Mouse (Mus musculus) thymus, postnatal 0 days (tissue): ENCODE data around the gene Ttc19. TPM values are rescaled to one million over a fixed set of nuclear protein-coding genes. Genes with fewer than 3 reads are reported as not detected.
"Not testable (repeated sequence)": the region's sequence is repeated elsewhere in the genome, so short reads cannot be mapped to it uniquely, and the experiment has no call there.

Experiments
- DNase-seq: peaks from one replicate; pipeline ENCODE4 v3.0.0-alpha.2; 2015; ENCODE audit warnings: low spot score
- polyA plus RNA-seq: library from polyadenylated mRNA; unstranded; fragments of >200 nt; fragmentation: Nextera tagmentation; extraction: Ambion mirVana; gene quantifications from 2 replicates; pipeline ENCODE4 v1.2.1, GENCODE M21; 2015

Gene Ttc19
- polyA plus RNA-seq, 1 experiment from 2014 or later, result 12.4 TPM

GRCm38 (mm10) chr11:62284020-62284419 is 2.7 kb downstream of the Ttc19 start:
- not testable (repeated sequence) for DNase-seq

- DNase-seq, result no peak
Observed at GRCm38 (mm10) chr11:62285020-62285419, 3.7 kb downstream of the Ttc19 start.

GRCm38 (mm10) chr11:62287700-62288099 is 6.4 kb downstream of the Ttc19 start:
- DNase-seq, result no peak

- no peak for DNase-seq
Observed at GRCm38 (mm10) chr11:62294121-62294520, 12.8 kb downstream of the Ttc19 start.

- DNase-seq, result no peak
Observed at GRCm38 (mm10) chr11:62298883-62299282, 17.6 kb downstream of the Ttc19 start.

GRCm38 (mm10) chr11:62305866-62306265 is 24.6 kb downstream of the Ttc19 start:
- no peak for DNase-seq

- DNase-seq, result no peak
Observed at GRCm38 (mm10) chr11:62309296-62309695, 28.0 kb downstream of the Ttc19 start.

GRCm38 (mm10) chr11:62314984-62315383 is 33.7 kb downstream of the Ttc19 start:
- DNase-seq, result no peak

GRCm38 (mm10) chr11:62317746-62318145 is 36.5 kb downstream of the Ttc19 start:
- no peak for DNase-seq

- no peak for DNase-seq
Observed at GRCm38 (mm10) chr11:62320097-62320496, 38.8 kb downstream of the Ttc19 start.

- DNase-seq, result no peak
Observed at GRCm38 (mm10) chr11:62323659-62324058, 42.4 kb downstream of the Ttc19 start.

- DNase-seq, result no peak
Observed at GRCm38 (mm10) chr11:62331141-62331540, 49.9 kb downstream of the Ttc19 start.

- DNase-seq, result no peak
Observed at GRCm38 (mm10) chr11:62332228-62332627, 51.0 kb downstream of the Ttc19 start.

GRCm38 (mm10) chr11:62343002-62343401 is 61.7 kb downstream of the Ttc19 start:
- DNase-seq, result no peak

GRCm38 (mm10) chr11:62351948-62352347 is 70.7 kb downstream of the Ttc19 start:
- DNase-seq, result no peak

GRCm38 (mm10) chr11:62355216-62355615 is 73.9 kb downstream of the Ttc19 start:
- no peak for DNase-seq

- no peak for DNase-seq
Observed at GRCm38 (mm10) chr11:62366879-62367278, 85.6 kb downstream of the Ttc19 start.

- DNase-seq, result no peak
Observed at GRCm38 (mm10) chr11:62369924-62370323, 88.7 kb downstream of the Ttc19 start.

GRCm38 (mm10) chr11:62371776-62372175 is 90.5 kb downstream of the Ttc19 start:
- no peak for DNase-seq

- DNase-seq, result not testable (repeated sequence)
Observed at GRCm38 (mm10) chr11:62377202-62377851, 96.1 kb downstream of the Ttc19 start.
